Mouse (Mus musculus): ENCODE data around the gene Podxl2.

The Podxl2 gene

GRCm38 (mm10) chr6:88843781-88844725 is 30.8 kb downstream of the Podxl2 start:
- 79% methylated on average over 9 of the region's 9 CpGs for WGBS

GRCm38 (mm10) chr6:88843241-88843640 is 31.6 kb downstream of the Podxl2 start:
- 71% methylated on average over 7 of the region's 7 CpGs for WGBS

DNA sequence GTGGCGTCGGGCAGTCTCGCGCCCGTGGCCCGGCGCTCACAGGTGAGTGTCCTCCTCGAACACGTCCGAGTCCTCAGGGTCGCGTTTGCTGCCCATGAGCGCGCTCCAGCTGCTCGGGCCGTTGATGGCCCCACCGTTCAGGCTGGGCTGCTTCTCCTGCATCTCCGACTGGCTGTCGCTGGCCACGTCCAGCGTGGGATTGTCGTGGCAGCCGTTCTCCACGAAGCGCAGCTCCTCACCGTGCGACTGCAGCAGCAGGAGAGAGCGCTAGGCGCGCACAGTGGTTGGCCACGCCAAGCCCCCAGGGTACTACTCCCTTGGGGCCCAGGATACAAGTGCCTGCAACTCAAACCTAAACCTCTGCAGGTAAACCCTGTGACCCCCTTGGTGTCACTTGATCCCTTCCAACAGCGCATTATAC is 32.1 kb downstream of the Podxl2 start:
- 2% methylated on average over 32 of the region's 32 CpGs for WGBS

DNA sequence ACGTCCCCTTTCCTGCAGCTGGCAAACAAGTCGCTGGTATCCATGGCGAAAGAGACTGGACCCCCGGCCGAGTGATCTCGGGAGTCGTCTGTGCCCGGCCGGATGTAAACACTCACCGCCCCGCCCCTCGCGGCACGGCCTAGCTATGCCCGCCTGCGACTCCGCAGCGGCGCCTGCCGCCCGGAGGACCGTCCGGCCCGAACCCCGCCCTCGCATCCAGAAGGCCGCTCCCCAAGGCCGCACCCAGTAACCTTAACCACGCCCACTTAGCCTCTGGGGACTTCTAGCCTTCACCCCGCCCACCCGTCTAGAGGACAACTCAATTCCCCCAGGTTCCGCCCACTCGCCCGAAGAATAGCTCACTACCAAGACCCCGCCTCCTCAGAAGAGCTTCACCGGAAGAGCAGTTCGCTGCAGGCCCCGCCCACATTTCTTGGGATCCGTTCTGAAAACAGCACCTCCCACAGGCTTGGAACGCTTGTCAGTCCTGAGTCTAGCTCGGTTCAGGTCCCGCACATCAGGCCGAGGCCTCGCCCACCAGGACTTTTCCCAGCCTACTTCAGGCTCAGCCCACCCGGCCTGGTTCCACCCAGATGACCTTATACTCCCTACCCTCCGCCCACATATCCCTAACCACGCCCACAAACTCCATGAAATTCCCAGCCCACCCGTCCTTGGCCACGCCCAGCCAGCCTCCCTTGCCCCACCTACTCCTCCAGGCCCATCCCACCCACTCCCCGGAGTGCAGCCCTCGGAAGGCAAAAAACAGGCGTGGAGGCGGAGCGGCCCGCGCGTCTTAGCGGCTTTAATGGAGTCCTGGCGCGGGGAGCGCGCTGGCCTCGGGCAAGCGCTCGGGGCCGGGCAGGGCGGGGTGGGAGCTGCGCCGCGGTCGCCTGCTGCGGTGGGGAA is 32.8 kb downstream of the Podxl2 start, which contains the start of gene Abtb1:
TSS of gene Abtb1 (minus strand) at position 204 of the 909 bp plus-strand sequence.
- WGBS, result 1% methylated on average over 72 of the region's 72 CpGs

DNA sequence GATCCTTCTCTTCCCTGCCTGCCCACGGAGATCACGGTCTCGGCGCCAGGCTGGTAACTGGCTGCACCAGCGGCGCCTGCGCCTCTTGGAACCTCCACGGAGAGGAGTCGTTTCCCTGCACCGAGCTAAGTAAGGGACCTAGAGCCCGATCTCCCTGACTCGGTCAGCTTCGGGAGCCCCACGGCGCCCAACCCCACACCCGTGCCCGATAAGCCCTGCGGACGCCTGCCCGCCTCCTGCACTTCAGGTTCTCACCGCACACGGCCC is 33.4 kb downstream of the Podxl2 start:
- WGBS, result under 1% methylated on average over 22 of the region's 22 CpGs

- WGBS, result 53% methylated on average over 9 of the region's 9 CpGs
Observed at GRCm38 (mm10) chr6:88840791-88841513, 33.9 kb downstream of the Podxl2 start.

- WGBS, result 74% methylated on average over 3 of the region's 3 CpGs
Observed at GRCm38 (mm10) chr6:88840211-88840610, 34.6 kb downstream of the Podxl2 start.

GRCm38 (mm10) chr6:88839135-88839970 is 35.5 kb downstream of the Podxl2 start:
- WGBS, result 85% methylated on average over 26 of the region's 26 CpGs

GRCm38 (mm10) chr6:88838613-88839012 is 36.2 kb downstream of the Podxl2 start:
- WGBS, result 93% methylated on average over 10 of the region's 10 CpGs

DNA sequence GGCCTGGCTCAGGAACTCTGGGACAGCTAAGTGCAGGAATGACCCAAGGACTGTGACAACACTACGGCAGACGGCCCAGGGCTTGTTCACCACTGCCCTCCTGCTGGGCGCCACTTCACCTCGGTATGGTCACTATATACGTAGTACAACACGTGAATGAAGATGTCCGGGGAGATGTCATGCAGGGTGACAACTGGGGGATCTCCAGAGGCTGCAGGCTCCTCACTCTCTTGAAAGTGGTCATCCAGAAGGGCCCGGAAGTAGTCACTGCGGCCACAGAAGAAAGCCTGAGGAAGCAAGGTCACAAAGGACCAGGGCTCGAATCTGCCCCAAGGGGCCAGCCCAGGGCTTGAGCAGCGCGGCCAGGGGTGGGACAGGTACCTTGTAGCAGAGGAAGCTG is 36.8 kb downstream of the Podxl2 start:
- 92% methylated on average over 12 of the region's 12 CpGs for WGBS

DNA sequence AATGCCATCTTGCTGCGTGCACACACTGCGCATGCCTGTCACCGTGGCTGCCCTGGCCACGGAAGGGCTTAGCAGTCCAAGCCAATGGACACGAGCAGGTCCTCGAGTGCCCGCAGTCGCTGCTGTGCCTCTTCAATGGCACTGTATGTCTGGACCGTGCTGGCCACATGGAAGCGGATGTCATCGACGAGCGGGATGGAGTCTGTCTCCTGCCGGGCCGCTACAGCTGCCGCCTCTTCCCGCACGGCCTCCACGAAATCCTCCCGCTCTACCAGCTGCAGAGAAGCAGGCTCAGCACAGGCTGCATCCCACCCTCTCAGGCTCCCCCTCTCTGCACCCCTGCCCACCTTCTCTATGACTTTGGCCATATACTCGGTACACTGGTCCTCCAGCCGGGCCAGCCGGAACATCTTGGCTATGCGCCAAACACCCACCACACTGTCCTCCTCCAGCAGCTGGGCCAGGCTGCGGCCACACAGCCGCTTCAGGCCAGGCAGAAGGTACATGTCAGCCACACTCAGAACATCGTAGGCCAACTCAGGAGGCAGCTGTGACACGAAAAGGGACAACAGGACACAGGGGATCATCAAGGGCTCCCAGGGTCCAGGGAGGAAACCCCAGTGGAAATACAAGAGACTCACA is 38.5 kb downstream of the Podxl2 start:
- 82% methylated on average over 28 of the region's 28 CpGs for WGBS

- WGBS, result 79% methylated on average over 5 of the region's 5 CpGs
Observed at GRCm38 (mm10) chr6:88835047-88835446, 39.8 kb downstream of the Podxl2 start.

DNA sequence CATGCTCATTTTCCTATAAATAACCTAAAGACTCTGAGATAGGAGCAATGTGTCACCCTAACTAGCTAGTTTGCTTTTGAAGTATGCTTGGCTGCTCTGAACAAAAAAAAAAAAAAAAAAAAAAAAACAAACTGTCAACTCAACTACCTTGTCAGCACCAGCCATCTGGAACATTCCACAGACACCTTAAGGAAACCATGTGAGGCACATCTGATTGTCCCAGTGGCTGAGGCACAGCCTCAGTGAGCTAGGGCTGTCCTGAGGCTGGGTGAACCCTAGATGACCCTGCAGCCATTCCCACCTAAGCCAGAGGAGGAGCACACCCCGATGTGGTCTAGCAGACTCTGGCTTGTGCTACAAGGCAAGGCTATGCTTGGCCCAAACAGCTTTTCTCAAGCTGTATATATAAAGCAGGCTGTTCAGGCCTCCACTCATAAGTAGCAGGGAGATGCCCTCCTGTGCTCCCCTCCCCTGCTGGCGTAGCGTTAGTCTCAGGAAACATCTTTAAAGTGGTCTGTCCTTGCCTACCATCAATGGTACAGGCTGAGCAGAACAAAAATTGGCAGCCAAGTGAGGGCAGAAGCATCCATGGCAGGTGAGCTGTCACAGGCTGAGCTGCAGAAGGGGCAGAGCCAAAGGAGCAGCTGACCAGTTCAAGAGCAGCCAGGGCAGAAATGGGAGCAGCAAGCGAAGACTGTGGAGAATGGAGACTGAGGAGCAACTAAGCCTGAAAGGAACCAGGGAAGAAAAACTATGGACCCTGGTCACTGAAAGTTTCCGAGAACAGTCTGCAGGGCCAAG is 41.3 kb downstream of the Podxl2 start:
- 84% methylated on average over 5 of the region's 5 CpGs for WGBS

- 65% methylated on average over 5 of the region's 5 CpGs for WGBS
Observed at GRCm38 (mm10) chr6:88832663-88833062, 42.2 kb downstream of the Podxl2 start.

DNA sequence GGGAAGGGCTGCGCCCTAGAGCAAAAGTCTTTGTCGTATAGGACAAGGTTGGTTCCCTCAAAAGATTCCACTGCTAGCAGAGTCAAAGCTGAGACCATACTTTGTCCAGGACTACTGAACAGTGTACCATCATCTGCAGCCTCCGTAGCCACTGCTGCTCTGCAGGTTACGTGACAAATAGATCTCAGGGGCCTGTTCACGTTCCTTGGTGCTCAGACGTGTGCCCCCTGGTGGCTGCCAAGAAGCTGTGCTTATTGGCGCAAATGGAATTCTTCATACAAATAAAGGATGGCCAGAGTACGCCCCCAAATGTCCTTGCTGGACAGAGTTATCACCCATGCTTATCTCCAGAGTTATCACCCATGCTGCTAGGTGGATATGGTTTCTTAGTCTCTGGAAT is 43.4 kb downstream of the Podxl2 start:
- WGBS, result 20% methylated on average over 8 of the region's 8 CpGs

DNA sequence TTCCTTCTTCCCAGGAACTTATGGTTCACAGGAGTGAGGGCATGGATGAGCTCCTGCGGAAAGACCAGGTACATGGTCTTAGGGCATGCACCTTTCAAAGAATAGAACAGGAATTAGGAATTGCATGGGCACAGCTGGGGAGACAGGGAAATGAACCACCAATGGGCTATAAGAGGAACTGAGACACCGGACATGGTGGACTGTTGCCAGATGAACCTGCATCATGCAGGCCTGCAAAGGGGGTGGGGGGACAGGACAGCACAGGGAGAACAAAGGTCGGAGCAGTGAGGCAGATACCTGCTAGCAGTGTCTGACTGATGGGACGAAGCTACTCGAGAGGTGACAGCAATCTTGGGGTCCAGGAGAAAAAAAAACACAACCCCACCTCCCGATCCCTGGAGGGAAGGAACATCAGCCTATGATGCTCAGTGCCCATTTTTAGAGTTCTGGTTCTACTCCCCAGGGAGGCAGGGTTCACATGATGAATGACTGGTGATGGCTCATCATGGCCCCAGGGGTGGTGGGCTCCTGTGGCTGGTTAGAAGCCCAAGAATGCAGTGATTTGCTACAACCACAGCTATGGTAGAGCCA is 44.6 kb downstream of the Podxl2 start:
- 86% methylated on average over 6 of the region's 6 CpGs for WGBS

- WGBS, result 90% methylated on average over 4 of the region's 4 CpGs
Observed at GRCm38 (mm10) chr6:88829579-88829978, 45.3 kb downstream of the Podxl2 start.

DNA sequence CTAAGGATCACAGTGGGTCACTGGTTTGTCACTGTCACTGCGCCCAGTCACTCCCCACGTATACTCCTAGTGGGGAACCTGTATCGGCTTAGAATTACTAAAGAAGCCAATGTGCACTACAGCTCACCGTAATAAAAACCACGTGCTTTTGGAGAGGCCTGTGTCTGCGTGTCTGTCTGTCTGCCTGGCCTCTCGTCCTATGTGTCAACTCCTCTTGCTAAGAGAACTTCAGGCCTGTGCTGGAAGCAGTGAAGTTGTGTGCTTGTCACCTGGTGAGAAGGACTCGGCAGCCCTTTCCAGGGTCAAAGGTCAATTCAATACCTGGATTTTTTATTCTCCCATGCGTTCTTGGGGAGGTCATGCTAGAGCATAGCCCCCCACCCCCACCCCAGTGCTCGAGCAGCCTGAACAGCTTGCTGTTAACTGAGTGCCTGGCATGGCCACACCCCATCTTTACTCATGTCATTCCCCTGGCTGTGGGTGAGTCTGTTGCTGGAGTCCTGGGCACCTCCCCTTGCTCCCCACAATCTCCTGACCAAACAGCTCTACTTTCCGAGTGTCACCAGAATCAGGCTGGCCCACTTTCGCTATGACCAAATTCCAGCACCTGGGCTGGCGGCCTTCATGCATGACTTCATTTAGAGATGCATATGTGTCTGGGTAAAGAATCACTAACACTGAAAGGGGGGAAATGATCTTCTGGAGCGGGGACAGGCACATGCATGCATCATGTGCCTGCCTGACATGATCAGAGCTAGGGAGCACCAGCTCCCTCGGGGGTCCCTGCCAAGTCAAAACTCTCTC is 46.4 kb downstream of the Podxl2 start:
- 76% methylated on average over 15 of the region's 15 CpGs for WGBS
